Mouse (Mus musculus): ENCODE data around the gene Serpinb9c.

- TF ChIP-seq CTCF (IDR thresholded peaks at IDR 0.05; ENCODE audit: low read depth, low read length) (no peak), POLR2A (IDR thresholded peaks at IDR 0.05; ENCODE audit: borderline replicate concordance, low read depth, low read length) (no peak)
Measured at GRCm38 (mm10) chr13:33141435-33141834, 18.1 kb downstream of the Serpinb9c start.

All from bone marrow macrophage, adult 2 months (primary cell).